Mouse (Mus musculus) left cerebral cortex, postnatal 25 days (tissue): ENCODE data around the gene Dnajc2. TPM values are rescaled to one million over a fixed set of nuclear protein-coding genes. Genes with fewer than 3 reads are reported as not detected.
"Not testable (repeated sequence)": the region's sequence is repeated elsewhere in the genome, so short reads cannot be mapped to it uniquely, and the experiment has no call there.

Experiments used
- DNase-seq, 2 experiments: peaks; one replicate each; pipeline ENCODE4 v3.0.0; 2022; ENCODE audit warnings: low spot score in 2 of 2, mixed read lengths in 1 of 2
- intact Hi-C: fragments of 180-260 bp; cut with DNase I; formaldehyde crosslinking; loops from one replicate; pipeline ENCODE4 v1.15.1; 2025
- total RNA-seq, 2 experiments: library from RNA; stranded (reverse); gene quantifications; 2 replicates each; pipeline ENCODE4 v1.2.3; 2021

Gene Dnajc2
- total RNA-seq, 2 experiments from 2014 or later = 29.6 to 34.9 TPM

DNA sequence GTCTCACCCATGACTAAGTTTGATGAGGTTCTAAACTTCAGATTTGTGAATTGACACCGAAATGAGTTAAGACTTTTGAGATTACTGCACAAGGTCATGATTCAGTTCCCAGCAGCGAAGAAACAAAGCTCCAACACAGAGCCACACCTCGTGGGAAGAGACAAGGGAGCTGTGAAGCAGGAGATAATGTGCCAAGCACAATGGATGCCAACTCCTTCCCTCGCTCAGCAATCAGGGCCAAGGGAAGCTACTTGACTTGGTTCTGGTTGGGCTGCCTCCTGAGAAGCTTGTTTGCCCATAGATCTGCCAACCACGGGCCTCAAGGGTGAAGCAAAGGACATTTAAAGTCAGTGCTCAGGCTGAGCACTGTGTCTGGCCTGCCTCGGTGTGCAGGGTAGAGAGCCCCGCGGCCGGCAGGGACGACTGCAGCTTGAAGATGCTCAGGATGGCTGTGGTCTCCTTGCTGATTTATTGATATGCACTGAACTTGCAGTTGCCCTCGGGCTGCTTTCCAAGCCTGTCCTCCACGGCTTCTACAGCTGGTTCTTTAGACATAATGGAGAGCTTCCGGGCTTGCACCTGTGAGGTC is 72.8 kb downstream of the Dnajc2 start:
- intact Hi-C loops = no loop called here
- peak in 1 of 2 experiments; percentile 21 for DNase-seq

GRCm38 (mm10) chr5:21708011-21708410 is 77.0 kb downstream of the Dnajc2 start:
- DNase-seq, intact Hi-C loops: not testable (repeated sequence)

Other genes starting within 250 kb of the Dnajc2 start
- gene Lrrc17, start 241.7 kb downstream of the Dnajc2 start, total RNA-seq = under 1 TPM; 0.25 to 0.34 TPM
- gene Fbxl13, start 139.6 kb downstream of the Dnajc2 start, total RNA-seq = under 1 TPM; 0.16 to 0.30 TPM
- gene Armc10, start 139.4 kb downstream of the Dnajc2 start, total RNA-seq = 10 to 100 TPM; 19.4 to 20.6 TPM
- 10 to 100 TPM; 13.3 to 14.3 TPM for gene Napepld, start 83.9 kb downstream of the Dnajc2 start, total RNA-seq
- 10 to 100 TPM; 68.0 to 71.4 TPM for gene Pmpcb, start 48.1 kb downstream of the Dnajc2 start, total RNA-seq
- 100 to 1,000 TPM; 108 to 118 TPM for gene Psmc2, start within 50 bp of the Dnajc2 start, total RNA-seq
- under 1 TPM; 0.18 to 0.69 TPM for gene Slc26a5, start 80.4 kb upstream of the Dnajc2 start, total RNA-seq